Mouse (Mus musculus): ENCODE measurements around the gene Tnxb. TPM values are rescaled to one million over a fixed set of nuclear protein-coding genes. Genes with fewer than 3 reads are reported as not detected.
"Not testable (repeated sequence)": the region's sequence is repeated elsewhere in the genome, so short reads cannot be mapped to it uniquely, and the experiment has no call there.

Tnxb gene
- total and polyA plus RNA-seq, 3 experiments = 27.3 to 28.8 (median 28.5) TPM

GRCm38 (mm10) chr17:34699575-34700408, 29.5 kb downstream of the Tnxb start:
- peaks cover 5% of the 10 kb centered on the region for H3K4me1 ChIP-seq (ENCODE audit: control insufficient read depth, insufficient read depth, low read length)
- H3K27me3 ChIP-seq (ENCODE audit: control insufficient read depth, insufficient read depth, low read length) = no peaks in the 10 kb centered on the region
- no peak for DNase-seq
- no peaks in the 10 kb centered on the region for H3K36me3 ChIP-seq (ENCODE audit: control insufficient read depth, insufficient read depth, low read length)
- no peak for TF ChIP-seq CTCF (IDR thresholded peaks at IDR 0.05)
- no peak overlapping the region for H3K4me3 ChIP-seq
- H3K79me2 ChIP-seq (replicated peaks; ENCODE audit: control insufficient read depth, insufficient read depth, low read length) = no peaks in the 10 kb centered on the region
- intact Hi-C loops (cut with DNase I) = no loop called here
- peak overlapping the region; percentile 38; the same call in 1 of the 2 replicates for H3K27ac ChIP-seq
- H3K9ac ChIP-seq (ENCODE audit: low read depth, low read length) = no peak overlapping the region
- WGBS = 51% methylated on average over 14 of the region's 14 CpGs

GRCm38 (mm10) chr17:34700671-34701071, 30.3 kb downstream of the Tnxb start:
- intact Hi-C loops (cut with DNase I) = no loop called here
- H3K27ac ChIP-seq = peak overlapping the region; percentile 38

GRCm38 (mm10) chr17:34706476-34706875, 36.1 kb downstream of the Tnxb start:
- intact Hi-C loops (cut with DNase I) = not testable (repeated sequence)
- WGBS = 73% methylated on average over 2 of the region's 2 CpGs

More at GRCm38 (mm10) chr17:34700671-34701071, 30.3 kb downstream of the Tnxb start:
- no peaks in the 10 kb centered on the region for H3K27me3 ChIP-seq (ENCODE audit: control insufficient read depth, insufficient read depth, low read length)
- peak in 1 of 2 experiments; percentile 37 for DNase-seq
- no peak overlapping the region for H3K4me3 ChIP-seq
- peaks cover 5% of the 10 kb centered on the region for H3K4me1 ChIP-seq (ENCODE audit: control insufficient read depth, insufficient read depth, low read length)
- 24% methylated on average over 2 of the region's 2 CpGs for WGBS
- TF ChIP-seq EP300 (IDR thresholded peaks at IDR 0.05; ENCODE audit: insufficient read depth, low read depth, low read length) = no peak
- H3K79me2 ChIP-seq (replicated peaks; ENCODE audit: control insufficient read depth, insufficient read depth, low read length) = no peaks in the 10 kb centered on the region
- H3K36me3 ChIP-seq (ENCODE audit: control insufficient read depth, insufficient read depth, low read length) = no peaks in the 10 kb centered on the region
- no peak overlapping the region for H3K9ac ChIP-seq (ENCODE audit: low read depth, low read length)

GRCm38 (mm10) chr17:34712951-34713350, 42.6 kb downstream of the Tnxb start:
- DNase-seq = peak; percentile 62 to 74
- 33% methylated on average over 6 of the region's 6 CpGs for WGBS
- Histone ChIP-seq H3K27ac (no peak overlapping the region), H3K79me2 (replicated peaks; ENCODE audit: control insufficient read depth, insufficient read depth, low read length) (no peaks in the 10 kb centered on the region), H3K9ac (ENCODE audit: low read depth, low read length) (no peak overlapping the region), H3K27me3 (ENCODE audit: control insufficient read depth, insufficient read depth, low read length) (no peaks in the 10 kb centered on the region), H3K4me1 (ENCODE audit: control insufficient read depth, insufficient read depth, low read length) (no peaks in the 10 kb centered on the region), H3K36me3 (ENCODE audit: control insufficient read depth, insufficient read depth, low read length) (no peaks in the 10 kb centered on the region), H3K4me3 (no peak overlapping the region)
- TF ChIP-seq POLR2A (IDR thresholded peaks at IDR 0.05; ENCODE audit: insufficient read depth, low read depth, low read length) (no peak), CTCF (IDR thresholded peaks at IDR 0.05) (peak; percentile 79)
- intact Hi-C loops (cut with DNase I) = loop anchor here (1.0 kb wide), 1 partner anchor 59 kb away; no protein-coding TSS in a partner anchor

More at GRCm38 (mm10) chr17:34706476-34706875, 36.1 kb downstream of the Tnxb start:
- H3K79me2 ChIP-seq (replicated peaks; ENCODE audit: control insufficient read depth, insufficient read depth, low read length); H3K9ac ChIP-seq (ENCODE audit: low read depth, low read length); H3K27me3 ChIP-seq (ENCODE audit: control insufficient read depth, insufficient read depth, low read length); H3K4me1 ChIP-seq (ENCODE audit: control insufficient read depth, insufficient read depth, low read length); H3K36me3 ChIP-seq (ENCODE audit: control insufficient read depth, insufficient read depth, low read length); DNase-seq; H3K4me3 ChIP-seq; H3K27ac ChIP-seq: not testable (repeated sequence)

- intact Hi-C loops (cut with DNase I); H3K79me2 ChIP-seq (replicated peaks; ENCODE audit: control insufficient read depth, insufficient read depth, low read length): not testable (repeated sequence)
- WGBS = 65% methylated on average over 9 of the region's 9 CpGs
Observed at GRCm38 (mm10) chr17:34714181-34714907, 44.0 kb downstream of the Tnxb start.

GRCm38 (mm10) chr17:34714908-34715445, 44.6 kb downstream of the Tnxb start:
- H3K4me1 ChIP-seq (ENCODE audit: control insufficient read depth, insufficient read depth, low read length); H3K27ac ChIP-seq; intact Hi-C loops (cut with DNase I); H3K79me2 ChIP-seq (replicated peaks; ENCODE audit: control insufficient read depth, insufficient read depth, low read length); H3K27me3 ChIP-seq (ENCODE audit: control insufficient read depth, insufficient read depth, low read length); DNase-seq; H3K36me3 ChIP-seq (ENCODE audit: control insufficient read depth, insufficient read depth, low read length); H3K9ac ChIP-seq (ENCODE audit: low read depth, low read length); H3K4me3 ChIP-seq: not testable (repeated sequence)
- 69% methylated on average over 5 of the region's 5 CpGs for whole genome bisulfite sequencing

More at GRCm38 (mm10) chr17:34714181-34714907, 44.0 kb downstream of the Tnxb start:
- H3K4me3 ChIP-seq; H3K4me1 ChIP-seq (ENCODE audit: control insufficient read depth, insufficient read depth, low read length); DNase-seq; H3K27me3 ChIP-seq (ENCODE audit: control insufficient read depth, insufficient read depth, low read length); H3K27ac ChIP-seq; H3K36me3 ChIP-seq (ENCODE audit: control insufficient read depth, insufficient read depth, low read length); H3K9ac ChIP-seq (ENCODE audit: low read depth, low read length): not testable (repeated sequence)

- H3K27me3 ChIP-seq (ENCODE audit: control insufficient read depth, insufficient read depth, low read length); H3K4me3 ChIP-seq; H3K27ac ChIP-seq; H3K36me3 ChIP-seq (ENCODE audit: control insufficient read depth, insufficient read depth, low read length); H3K79me2 ChIP-seq (replicated peaks; ENCODE audit: control insufficient read depth, insufficient read depth, low read length); intact Hi-C loops (cut with DNase I); DNase-seq; H3K4me1 ChIP-seq (ENCODE audit: control insufficient read depth, insufficient read depth, low read length); H3K9ac ChIP-seq (ENCODE audit: low read depth, low read length): not testable (repeated sequence)
- 82% methylated on average over 7 of the region's 7 CpGs for WGBS
Observed at GRCm38 (mm10) chr17:34715451-34715850, 45.1 kb downstream of the Tnxb start.

Data from heart, adult 2 months (tissue).